Mouse (Mus musculus) forelimb bud, embryonic 11.5 days (tissue): ENCODE measurements around the gene Ccdc91.

Source experiments
- DNase-seq: peaks from one replicate; pipeline ENCODE4 v3.0.0-alpha.2; 2012; ENCODE audit warnings: low read depth, low spot score

The Ccdc91 gene

GRCm38 (mm10) chr6:147475727-147476613 lies at the start of gene Ccdc91:
Gene Ccdc91 (plus strand): TSS chr6:147475828.
- peak; percentile 89 for DNase-seq

GRCm38 (mm10) chr6:147426927-147427487 lies 48.6 kb upstream of the Ccdc91 start:
- peak; percentile 86 for DNase-seq

DNA sequence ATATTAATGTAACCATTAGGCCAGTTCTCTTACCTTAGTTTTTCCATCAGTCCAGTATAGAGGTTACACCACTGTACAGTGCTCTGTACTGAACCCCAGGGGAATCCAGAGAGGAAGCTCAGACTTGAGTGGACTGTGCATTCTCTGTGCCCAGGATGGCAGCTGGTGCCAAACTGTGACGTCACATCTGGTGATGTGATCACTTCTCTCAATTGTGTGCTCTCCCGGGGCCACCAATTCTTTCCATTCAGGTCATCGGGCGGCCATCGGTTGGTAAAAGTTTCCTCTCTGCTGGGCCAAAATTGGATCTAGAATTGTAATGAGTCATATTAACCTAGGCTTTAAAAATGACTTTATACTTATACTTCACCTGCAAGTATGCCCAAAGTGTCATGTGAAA lies 19.9 kb upstream of the Ccdc91 start:
- no peak for DNase-seq

DNA sequence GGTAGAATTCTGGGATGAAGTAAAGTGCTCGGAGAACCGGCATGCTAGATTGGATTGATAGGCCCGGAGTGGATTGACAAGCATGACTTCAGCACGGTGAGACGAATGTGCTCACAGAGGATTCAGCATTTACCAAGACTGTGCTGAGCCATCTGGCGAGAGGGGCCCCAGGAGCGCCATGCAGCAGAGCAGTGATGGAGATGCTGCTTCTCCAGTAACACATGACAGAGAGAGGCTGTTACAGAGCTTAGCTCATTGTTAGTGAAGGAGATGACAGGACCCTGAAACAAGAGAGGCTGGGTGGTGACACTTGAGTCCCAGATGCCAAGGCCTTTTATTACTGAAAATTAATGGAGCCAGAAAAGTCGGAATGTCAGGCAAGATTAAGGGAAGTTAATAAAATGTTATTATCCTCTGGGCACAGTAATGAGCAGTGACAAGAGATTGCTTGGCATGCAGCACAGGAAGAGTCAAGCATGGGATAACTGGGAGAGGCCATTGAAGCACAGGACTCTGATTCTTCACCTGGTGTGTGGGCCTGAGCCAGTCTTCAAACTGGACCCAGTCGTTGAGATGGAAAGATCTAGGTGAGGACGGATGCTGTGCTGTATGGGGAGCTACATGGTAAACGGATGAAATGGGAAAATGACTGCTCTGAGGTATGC lies 16.9 kb upstream of the Ccdc91 start:
- peak; percentile 11 for DNase-seq

DNA sequence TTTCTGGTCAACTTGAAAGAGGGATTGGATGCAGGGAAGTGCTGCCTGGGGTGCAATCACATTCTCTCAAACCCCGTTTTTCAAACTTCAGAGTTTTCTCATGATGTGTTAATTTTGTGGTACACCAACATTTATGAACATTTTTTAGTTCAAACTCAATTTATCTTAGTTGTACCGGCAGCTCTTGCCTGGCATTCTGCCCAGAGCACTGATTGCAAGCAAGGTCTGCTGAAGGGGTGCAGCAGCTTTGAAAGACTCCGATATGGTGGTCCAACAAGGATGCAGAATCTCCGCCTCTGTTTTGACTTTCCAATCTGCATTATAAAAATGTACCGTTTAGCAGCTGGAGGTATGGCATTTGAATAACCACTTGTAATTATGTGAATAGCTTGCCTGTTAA lies 5.6 kb upstream of the Ccdc91 start:
- DNase-seq, result no peak

DNA sequence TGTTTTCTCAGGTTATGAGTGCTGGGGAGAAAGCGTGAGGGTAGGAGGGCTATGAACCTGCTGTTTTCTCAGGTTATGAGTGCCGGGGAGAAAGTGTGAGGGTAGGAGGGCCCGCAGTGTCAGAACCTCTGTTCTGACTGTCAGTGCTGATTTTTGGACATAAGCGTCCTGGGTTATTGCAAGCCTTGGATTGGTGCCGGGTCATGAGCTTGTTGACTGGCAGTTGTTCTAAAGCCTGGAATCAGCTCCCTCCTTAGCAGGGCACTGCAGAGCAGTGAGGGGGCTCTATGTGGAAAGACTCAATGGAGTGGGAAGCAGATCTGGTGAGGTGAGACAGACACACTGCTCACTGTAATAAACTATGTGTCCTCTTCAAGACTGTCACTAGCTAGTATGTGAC lies 5.5 kb downstream of the Ccdc91 start:
- DNase-seq, result no peak

- no peak for DNase-seq
Measured at GRCm38 (mm10) chr6:147490120-147490519, 14.5 kb downstream of the Ccdc91 start.

GRCm38 (mm10) chr6:147492551-147492950 lies 16.9 kb downstream of the Ccdc91 start:
- DNase-seq, result no peak

- DNase-seq, result no peak
Measured at GRCm38 (mm10) chr6:147501439-147501838, 25.8 kb downstream of the Ccdc91 start.

- no peak for DNase-seq
Measured at GRCm38 (mm10) chr6:147506074-147506473, 30.4 kb downstream of the Ccdc91 start.

DNA sequence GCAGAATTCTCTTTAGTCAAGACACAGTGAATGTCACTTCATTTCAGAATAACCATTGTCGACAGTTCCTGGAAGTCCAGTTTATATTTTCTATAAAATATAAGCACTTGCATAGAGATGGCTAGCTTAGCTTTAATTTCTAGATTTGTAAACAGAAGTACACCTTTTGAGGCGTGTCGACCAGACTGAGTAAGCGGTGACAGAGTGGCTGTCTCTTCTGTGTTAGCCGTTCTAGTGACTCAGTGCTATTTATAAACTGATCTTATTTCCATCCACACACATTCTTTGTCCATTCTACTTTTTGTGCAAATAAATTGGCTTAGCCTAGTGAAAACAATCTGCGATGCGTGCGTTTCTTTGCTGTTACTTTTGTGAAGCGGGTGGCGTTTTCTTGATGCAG lies 30.9 kb downstream of the Ccdc91 start:
- DNase-seq, result no peak

GRCm38 (mm10) chr6:147507186-147507585 lies 31.6 kb downstream of the Ccdc91 start:
- no peak for DNase-seq

DNA sequence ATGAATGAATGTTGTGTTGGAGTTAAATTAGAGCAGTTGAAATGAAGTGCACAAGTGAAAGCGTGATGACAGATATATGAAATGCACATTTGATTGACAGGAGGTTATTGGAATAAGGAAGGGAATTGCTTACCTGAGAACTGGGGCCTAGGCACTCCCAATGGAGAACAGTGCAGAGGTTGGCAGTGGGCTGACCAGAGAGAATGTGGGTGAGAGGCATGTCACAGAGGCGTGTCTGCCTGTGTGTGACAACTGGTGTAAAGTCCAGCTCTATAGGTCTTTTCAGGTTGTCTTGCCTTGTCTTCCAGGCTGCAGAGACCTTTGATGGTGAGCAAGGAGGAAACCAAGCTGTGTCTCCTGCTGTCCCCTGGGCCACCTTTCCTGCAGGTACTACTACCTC lies 34.9 kb downstream of the Ccdc91 start:
- no peak for DNase-seq

DNA sequence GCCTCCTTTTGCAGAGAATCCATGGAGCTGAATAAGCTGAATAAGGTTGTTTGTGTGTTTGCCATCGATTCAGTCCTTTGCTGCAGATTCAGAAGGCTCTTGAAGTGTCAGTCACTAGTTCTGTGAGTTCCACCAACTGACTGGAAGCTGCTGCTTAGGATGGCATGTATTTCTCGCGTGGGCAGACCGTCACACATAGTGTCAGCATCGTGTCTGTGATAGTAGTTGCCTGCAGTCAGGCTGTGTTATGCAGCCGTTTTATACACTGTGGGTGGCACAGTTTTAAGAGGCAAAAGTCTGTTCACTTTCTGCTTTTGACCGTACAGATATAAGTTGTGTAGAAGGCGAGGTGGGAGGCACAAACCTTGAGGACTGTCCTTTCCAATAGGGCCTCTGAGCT lies 42.3 kb downstream of the Ccdc91 start:
- DNase-seq, result no peak

DNA sequence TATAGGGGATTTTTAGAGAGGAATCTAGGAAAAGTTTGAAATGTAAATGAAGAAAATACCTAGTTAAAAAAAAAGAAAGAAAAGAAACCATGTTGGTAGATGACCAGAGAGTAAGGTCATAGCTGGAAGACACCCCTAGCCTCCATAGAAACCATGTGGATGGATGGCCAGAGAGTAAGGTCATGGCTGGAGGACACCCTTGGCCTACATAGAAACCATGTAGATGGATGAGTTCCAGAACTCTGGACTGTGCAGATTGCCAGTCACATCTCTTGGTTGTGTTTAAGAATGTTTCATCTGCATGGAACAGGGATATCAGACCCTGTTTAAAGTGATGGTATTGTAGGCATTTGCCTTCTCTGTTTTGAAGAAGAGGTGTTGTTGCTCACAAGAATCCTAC lies 49.6 kb downstream of the Ccdc91 start:
- DNase-seq, result no peak

GRCm38 (mm10) chr6:147534971-147535370 lies 59.3 kb downstream of the Ccdc91 start:
- no peak for DNase-seq

DNA sequence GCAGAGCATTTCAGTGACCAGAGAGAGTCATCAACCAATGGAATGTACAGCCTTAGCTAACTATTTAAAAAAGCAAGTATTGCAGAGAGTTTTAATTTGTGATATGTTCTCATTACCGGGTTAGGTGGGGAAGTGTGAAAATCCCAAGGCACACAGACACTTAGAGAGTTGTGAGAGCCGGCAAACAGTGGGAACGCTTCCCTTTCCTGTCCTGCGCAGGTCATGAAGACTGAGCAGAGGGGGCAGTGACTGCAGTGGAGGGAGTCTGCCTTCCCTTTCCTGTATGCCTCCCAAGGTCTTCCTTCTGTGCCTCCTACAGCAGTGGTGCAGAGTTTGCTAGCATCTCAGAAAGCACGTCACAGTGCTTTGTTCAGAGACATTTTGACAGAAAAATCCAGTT lies 62.6 kb downstream of the Ccdc91 start:
- DNase-seq, result no peak

GRCm38 (mm10) chr6:147539056-147539600 lies 63.5 kb downstream of the Ccdc91 start:
- DNase-seq, result no peak

- DNase-seq, result no peak
Measured at GRCm38 (mm10) chr6:147540942-147541341, 65.3 kb downstream of the Ccdc91 start.

DNA sequence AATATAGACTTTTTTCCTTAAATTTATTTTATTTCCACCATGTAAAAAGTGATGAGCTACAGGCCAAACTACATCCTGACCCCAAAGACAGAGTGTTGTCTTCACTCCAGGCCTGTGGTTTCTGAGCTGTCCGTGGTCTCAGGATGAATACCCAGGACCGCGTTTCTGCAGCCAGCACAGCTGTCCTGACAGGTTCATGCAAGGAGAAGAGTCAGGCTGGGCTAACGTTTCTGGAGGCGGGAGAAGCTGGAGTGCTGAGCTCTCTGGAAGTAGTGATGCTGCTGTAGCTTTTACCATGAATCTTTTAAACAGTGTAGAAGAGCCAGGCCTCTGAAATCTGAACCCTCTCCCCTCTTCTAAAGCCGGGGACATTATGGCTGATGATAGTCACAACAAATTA lies 80.0 kb downstream of the Ccdc91 start:
- no peak for DNase-seq

GRCm38 (mm10) chr6:147559316-147559715 lies 83.7 kb downstream of the Ccdc91 start:
- DNase-seq, result no peak

DNA sequence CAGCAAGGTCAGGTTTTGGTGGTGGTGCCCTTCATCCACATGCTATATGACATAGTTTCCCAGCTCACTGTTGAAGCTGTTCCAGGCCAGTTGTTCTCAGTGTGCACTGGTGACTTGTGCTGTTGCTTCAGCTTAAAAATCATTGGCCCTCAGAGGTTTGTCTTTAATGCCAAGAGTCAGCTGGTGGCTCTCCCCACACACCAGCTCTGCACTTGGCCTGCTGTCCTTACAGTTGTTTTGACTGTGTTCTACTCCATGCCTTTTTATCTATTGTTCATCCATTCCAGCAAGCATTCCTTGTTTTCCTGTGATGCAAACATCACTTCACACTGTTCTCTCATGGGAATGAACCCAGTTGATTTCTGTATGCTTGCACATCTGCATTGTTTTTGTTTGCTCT lies 84.8 kb downstream of the Ccdc91 start:
- DNase-seq, result no peak
